Mouse (Mus musculus) brain, adult 2 months (tissue): ENCODE results near the gene Trim30c.
"Not testable (repeated sequence)": the region's sequence is repeated elsewhere in the genome, so short reads cannot be mapped to it uniquely, and the experiment has no call there.

Experiments
- DNase-seq: peaks from one replicate; pipeline ENCODE4 v3.0.0; 2011; ENCODE audit warnings: low read depth, low spot score

Gene Trim30c

DNA sequence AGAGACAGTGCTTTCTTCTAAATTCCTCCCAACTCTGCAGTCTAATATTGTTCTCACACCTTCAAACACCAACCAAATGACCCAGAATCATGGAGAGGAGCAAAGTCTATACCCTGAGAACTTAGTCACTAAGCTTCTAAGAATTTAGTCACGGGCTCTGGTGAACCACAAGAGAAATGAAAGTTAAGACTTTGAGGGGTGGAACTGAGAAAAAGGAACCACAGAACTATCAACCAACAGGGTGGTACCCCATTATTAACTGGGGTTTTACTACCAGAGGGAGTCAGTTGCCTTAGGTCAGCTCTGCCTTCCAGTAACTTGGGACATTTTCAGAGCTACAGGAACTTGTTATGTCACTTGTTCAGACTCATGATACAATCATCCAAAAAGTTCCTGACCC, at the start of gene Trim30c:
TSS of gene Trim30c (minus strand) at position 140 of the 400 bp plus-strand sequence.
- DNase-seq = no peak

- peak; percentile 11 for DNase-seq
These were observed 45.5 kb upstream of the Trim30c start for GRCm38 (mm10) chr7:104445961-104446645.

GRCm38 (mm10) chr7:104404460-104404950, 3.9 kb upstream of the Trim30c start:
- DNase-seq = no peak

DNA sequence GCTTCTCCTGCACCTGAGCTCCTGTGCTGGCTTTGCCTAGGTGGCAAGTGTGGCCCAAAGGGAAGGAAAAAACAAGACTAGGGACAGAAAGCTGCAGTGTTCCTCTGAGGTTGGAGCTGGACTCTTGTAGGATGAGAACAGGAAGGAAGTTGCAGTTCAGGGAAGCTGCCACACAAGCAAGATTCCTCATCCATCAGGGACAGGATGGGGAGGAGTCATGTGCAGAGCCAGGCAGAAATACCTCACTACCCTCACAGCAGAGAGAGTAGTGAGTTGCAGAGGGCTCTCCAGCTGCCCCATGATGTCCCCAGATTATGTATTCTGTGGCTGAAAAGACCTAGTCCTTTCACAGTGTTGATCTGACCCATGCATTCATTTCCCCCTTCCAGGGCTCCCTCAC, 503 bp upstream of the Trim30c start:
- DNase-seq = no peak

DNA sequence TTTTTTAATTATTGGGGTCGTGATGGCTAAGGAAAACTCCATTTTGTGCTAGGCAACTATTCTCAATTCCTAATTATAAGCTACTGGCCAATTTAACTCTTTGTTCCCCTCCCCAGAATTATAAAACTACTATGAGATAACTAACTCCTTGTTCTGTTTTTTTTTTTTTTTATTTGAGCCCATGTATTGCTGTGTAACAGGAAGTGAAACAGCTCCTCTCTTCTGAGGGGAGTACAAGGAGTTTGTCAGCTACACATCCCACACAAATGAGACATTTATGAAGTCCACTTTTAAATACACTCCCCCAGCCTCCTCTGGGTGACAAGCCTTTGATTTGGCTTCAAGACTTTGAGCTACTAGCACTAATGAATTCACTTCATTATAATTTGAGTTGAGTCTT, 2.1 kb downstream of the Trim30c start:
- no peak for DNase-seq

DNA sequence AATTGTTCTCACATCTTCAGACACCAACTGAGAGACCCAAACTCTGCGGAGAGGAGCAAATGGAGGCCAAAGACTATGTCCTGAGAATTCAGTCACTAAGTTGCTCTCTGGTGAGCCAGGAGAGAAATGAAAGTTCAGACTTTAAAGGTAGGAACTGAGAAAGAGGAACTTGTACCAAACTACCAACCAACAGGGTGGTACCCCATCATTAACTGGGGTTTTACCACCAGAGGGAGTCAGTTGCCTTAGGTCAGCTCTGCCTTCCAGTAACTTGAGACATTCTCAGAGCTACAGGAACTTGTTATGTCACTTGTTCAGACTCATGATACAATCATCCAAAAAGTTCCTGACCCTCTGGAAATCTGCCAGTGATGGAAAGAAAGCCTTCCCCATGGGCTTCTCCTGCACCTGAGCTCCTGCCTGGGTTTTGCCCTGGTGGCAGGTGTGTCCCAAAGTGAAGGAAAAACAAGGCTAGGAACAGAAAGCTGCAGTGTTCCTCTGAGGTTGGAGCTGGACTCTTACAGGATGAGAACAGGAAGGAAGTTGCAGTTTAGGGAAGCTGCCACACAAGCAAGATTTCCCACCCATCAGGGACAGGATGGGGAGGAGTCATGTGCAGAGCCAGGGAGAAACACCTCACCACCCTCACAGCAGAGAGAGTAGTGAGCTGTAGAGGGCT, 30.8 kb downstream of the Trim30c start, which contains the start of gene Trim30b:
TSS of gene Trim30b (minus strand) at position 149 of the 679 bp plus-strand sequence.
- DNase-seq = peak; percentile 21

GRCm38 (mm10) chr7:104366339-104366738, 34.3 kb downstream of the Trim30c start:
- DNase-seq = no peak

GRCm38 (mm10) chr7:104353600-104353967, 47.1 kb downstream of the Trim30c start:
- DNase-seq = no peak

GRCm38 (mm10) chr7:104352717-104353599, 47.7 kb downstream of the Trim30c start, which contains the start of gene Trim12c:
TSS of gene Trim12c (minus strand) at chr7:104353362.
- DNase-seq = peak; percentile 35

GRCm38 (mm10) chr7:104348043-104348442, 52.6 kb downstream of the Trim30c start:
- DNase-seq = not testable (repeated sequence)

- not testable (repeated sequence) for DNase-seq
These were observed 59.9 kb downstream of the Trim30c start for GRCm38 (mm10) chr7:104340744-104341143.

DNA sequence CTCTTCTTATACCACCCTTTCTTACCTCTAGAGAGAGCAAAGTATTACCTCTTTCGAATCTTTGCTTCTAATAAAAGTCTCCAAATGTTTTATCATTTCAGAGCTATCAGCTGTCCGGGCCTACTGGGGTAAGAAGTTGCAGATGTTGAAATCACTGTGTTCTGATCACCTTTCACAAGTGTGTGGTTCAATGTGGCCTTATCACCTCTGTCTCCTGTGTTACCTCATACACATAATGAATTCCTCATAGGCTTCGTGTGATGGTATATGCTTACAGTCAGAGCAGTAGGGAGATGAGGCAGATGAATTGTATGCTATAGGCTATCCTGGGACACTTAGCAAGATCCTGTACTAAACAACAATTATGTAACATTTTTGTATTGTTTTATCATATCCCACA, 65.1 kb downstream of the Trim30c start:
- not testable (repeated sequence) for DNase-seq
